Mouse (Mus musculus) forebrain, embryonic 14.5 days (tissue): ENCODE results near the gene Thap4. TPM values are rescaled to one million over a fixed set of nuclear protein-coding genes. Genes with fewer than 3 reads are reported as not detected.

Experiments used
- ATAC-seq: fragments of 200-750 bp; cut with Nextera tagmentation; 2 replicates; pipeline ENCODE4 v1.8.0; 2017; ENCODE audit warnings: mild to moderate bottlenecking, moderate library complexity
- DNase-seq: peaks from one replicate; pipeline ENCODE4 v3.0.0-alpha.2; 2015; ENCODE audit warnings: low spot score
- H3K27ac ChIP-seq: fragments of 300-500 bp; sonication (generic); 2 replicates; pipeline ENCODE4 v1.5.1; 2014; ENCODE audit warnings: low read depth, mild to moderate bottlenecking, control low read depth, low read length, moderate library complexity
- H3K27me3 ChIP-seq: fragments of 300-500 bp; sonication (generic); replicated peaks from 2 replicates; pipeline ENCODE4 v1.6.1; 2014; ENCODE audit warnings: low read length, control low read depth, mixed read lengths; ENCODE audit not compliant: control insufficient read depth, insufficient read depth
- H3K36me3 ChIP-seq: fragments of 300-500 bp; sonication (generic); 2 replicates; pipeline ENCODE4 v1.6.1; 2014; ENCODE audit warnings: low read length, control low read depth; ENCODE audit not compliant: control insufficient read depth, insufficient read depth
- H3K4me1 ChIP-seq: fragments of 300-500 bp; sonication (generic); 2 replicates; pipeline ENCODE4 v1.6.1; 2014; ENCODE audit warnings: antibody characterized with exemption, low read length, control low read depth; ENCODE audit not compliant: control insufficient read depth, insufficient read depth
- H3K4me2 ChIP-seq: fragments of 300-500 bp; sonication (generic); 2 replicates; pipeline ENCODE4 v1.6.1; 2014; ENCODE audit warnings: mild to moderate bottlenecking, control low read depth, low read length
- H3K4me3 ChIP-seq: fragments of 300-500 bp; sonication (generic); 2 replicates; pipeline ENCODE4 v1.5.1; 2014; ENCODE audit warnings: low read depth, low read length, control low read depth
- H3K9ac ChIP-seq: fragments of 300-500 bp; sonication (generic); 2 replicates; pipeline ENCODE4 v1.6.1; 2014; ENCODE audit warnings: mild to moderate bottlenecking, low read length, control low read depth, moderate library complexity
- H3K9me3 ChIP-seq: fragments of 300-500 bp; sonication (generic); replicated peaks from 2 replicates; pipeline ENCODE4 v1.6.1; 2016; ENCODE audit warnings: low read length, control low read depth, mixed read lengths; ENCODE audit not compliant: control insufficient read depth
- WGBS: fragments of 180-500 bp; shearing (Covaris S2); extraction: QIAGEN DNeasy Blood & Tissue Kit; methylation state at CpG from one replicate; pipeline ENCODE4 v1.1.7; 2014; 5-methylcytosine and 5-hydroxymethylcytosine counted together
- polyA plus RNA-seq: library from polyadenylated mRNA; unstranded; fragments of >200 nt; fragmentation: Nextera tagmentation; extraction: Ambion mirVana; gene quantifications from 2 replicates; pipeline ENCODE4 v1.2.1, GENCODE M21; 2014

Gene Thap4
- polyA plus RNA-seq, 1 experiment from 2014 or later: 38.4 TPM

- Histone ChIP-seq H3K9me3 (no peaks in the 10 kb centered on the region), H3K27me3 (no peaks in the 10 kb centered on the region), H3K9ac (no peak overlapping the region), H3K4me2 (no peak overlapping the region), H3K4me3 (no peak overlapping the region), H3K4me1 (no peaks in the 10 kb centered on the region), H3K27ac (no peak overlapping the region), H3K36me3 (peaks cover 18% of the 10 kb centered on the region)
- no peak for DNase-seq
- no peak for ATAC-seq
- WGBS: 87% methylated on average over 9 of the region's 9 CpGs
These were observed 50.3 kb downstream of the Thap4 start for GRCm38 (mm10) chr1:93704341-93704740.

- H3K27me3 ChIP-seq: no peaks in the 10 kb centered on the region
- no peaks in the 10 kb centered on the region for H3K9me3 ChIP-seq
- 91% methylated on average over 10 of the region's 10 CpGs for WGBS
- no peak for DNase-seq
- H3K4me1 ChIP-seq: no peaks in the 10 kb centered on the region
- no peak for ATAC-seq
- no peak overlapping the region for H3K9ac ChIP-seq
- H3K4me2 ChIP-seq: no peak overlapping the region
- no peak overlapping the region for H3K27ac ChIP-seq
- no peak overlapping the region for H3K4me3 ChIP-seq
- H3K36me3 ChIP-seq: peaks cover 18% of the 10 kb centered on the region
These were observed 51.1 kb downstream of the Thap4 start for GRCm38 (mm10) chr1:93703472-93704048.

GRCm38 (mm10) chr1:93702106-93702505 lies 52.6 kb downstream of the Thap4 start:
- ATAC-seq: no peak
- DNase-seq: no peak
- H3K9me3 ChIP-seq: no peaks in the 10 kb centered on the region
- H3K4me3 ChIP-seq: no peak overlapping the region
- no peak overlapping the region for H3K4me2 ChIP-seq
- no peak overlapping the region for H3K9ac ChIP-seq
- WGBS: 97% methylated on average over 1 of the region's 1 CpGs
- H3K27me3 ChIP-seq: no peaks in the 10 kb centered on the region
- no peaks in the 10 kb centered on the region for H3K4me1 ChIP-seq
- H3K36me3 ChIP-seq: peaks cover 18% of the 10 kb centered on the region
- H3K27ac ChIP-seq: no peak overlapping the region

- no peak overlapping the region for H3K27ac ChIP-seq
- ATAC-seq (no peak), DNase-seq (no peak)
- no peaks in the 10 kb centered on the region for H3K27me3 ChIP-seq
- no peak overlapping the region for H3K4me2 ChIP-seq
- no peaks in the 10 kb centered on the region for H3K9me3 ChIP-seq
- 77% methylated on average over 4 of the region's 4 CpGs for whole genome bisulfite sequencing
- no peaks in the 10 kb centered on the region for H3K4me1 ChIP-seq
- no peak overlapping the region for H3K9ac ChIP-seq
- peaks cover 27% of the 10 kb centered on the region for H3K36me3 ChIP-seq
- H3K4me3 ChIP-seq: no peak overlapping the region
These were observed 55.5 kb downstream of the Thap4 start for GRCm38 (mm10) chr1:93699159-93699558.

- Histone ChIP-seq H3K9me3 (no peaks in the 10 kb centered on the region), H3K4me2 (no peak overlapping the region), H3K27me3 (no peaks in the 10 kb centered on the region), H3K4me3 (no peak overlapping the region), H3K36me3 (peaks cover 24% of the 10 kb centered on the region), H3K4me1 (no peaks in the 10 kb centered on the region), H3K27ac (0 out of 2 replicates have a peak overlapping the region, but pooled peaks have one; percentile 5), H3K9ac (no peak overlapping the region)
- DNase-seq (no peak), ATAC-seq (no peak)
- WGBS: 78% methylated on average over 3 of the region's 3 CpGs
These were observed 57.3 kb downstream of the Thap4 start for GRCm38 (mm10) chr1:93697317-93697716.

- Histone ChIP-seq H3K27me3 (no peaks in the 10 kb centered on the region), H3K27ac (no peak overlapping the region), H3K4me2 (no peak overlapping the region), H3K36me3 (peaks cover 38% of the 10 kb centered on the region), H3K9me3 (no peaks in the 10 kb centered on the region), H3K4me1 (no peaks in the 10 kb centered on the region), H3K9ac (no peak overlapping the region), H3K4me3 (no peak overlapping the region)
- no peak for ATAC-seq
- WGBS: 94% methylated on average over 6 of the region's 6 CpGs
- DNase-seq: no peak
These were observed 59.7 kb downstream of the Thap4 start for GRCm38 (mm10) chr1:93694966-93695365.

- ATAC-seq (no peak), DNase-seq (no peak)
- H3K27me3 ChIP-seq: no peaks in the 10 kb centered on the region
- H3K9ac ChIP-seq: no peak overlapping the region
- no peak overlapping the region for H3K27ac ChIP-seq
- H3K4me2 ChIP-seq: no peak overlapping the region
- H3K9me3 ChIP-seq: no peaks in the 10 kb centered on the region
- H3K36me3 ChIP-seq: peaks cover 43% of the 10 kb centered on the region
- H3K4me1 ChIP-seq: no peaks in the 10 kb centered on the region
- H3K4me3 ChIP-seq: no peak overlapping the region
- 96% methylated on average over 10 of the region's 10 CpGs for WGBS
These were observed 60.7 kb downstream of the Thap4 start for GRCm38 (mm10) chr1:93693943-93694342.

GRCm38 (mm10) chr1:93693502-93693901 lies 61.2 kb downstream of the Thap4 start:
- Histone ChIP-seq H3K27ac (no peak overlapping the region), H3K4me1 (no peaks in the 10 kb centered on the region), H3K9me3 (no peaks in the 10 kb centered on the region), H3K27me3 (no peaks in the 10 kb centered on the region), H3K4me2 (no peak overlapping the region), H3K36me3 (peaks cover 43% of the 10 kb centered on the region), H3K9ac (no peak overlapping the region), H3K4me3 (no peak overlapping the region)
- WGBS: 91% methylated on average over 3 of the region's 3 CpGs
- no peak for DNase-seq
- ATAC-seq: no peak

- DNase-seq (no peak), ATAC-seq (no peak)
- Histone ChIP-seq H3K4me3 (no peak overlapping the region), H3K4me1 (no peaks in the 10 kb centered on the region), H3K4me2 (no peak overlapping the region), H3K36me3 (peaks cover 43% of the 10 kb centered on the region), H3K27me3 (no peaks in the 10 kb centered on the region), H3K27ac (no peak overlapping the region), H3K9me3 (no peaks in the 10 kb centered on the region), H3K9ac (no peak overlapping the region)
- 98% methylated on average over 9 of the region's 9 CpGs for WGBS
These were observed 61.9 kb downstream of the Thap4 start for GRCm38 (mm10) chr1:93692773-93693172.
